Mouse (Mus musculus): ENCODE data around the gene Gm3147. TPM values are rescaled to one million over a fixed set of nuclear protein-coding genes. Genes with fewer than 3 reads are reported as not detected.
"Not testable (repeated sequence)": the region's sequence is repeated elsewhere in the genome, so short reads cannot be mapped to it uniquely, and the experiment has no call there.

The Gm3147 gene
- polyA plus RNA-seq (2015; fragmentation: Nextera tagmentation; extraction: Ambion mirVana) = not detected in 2 replicates

DNA sequence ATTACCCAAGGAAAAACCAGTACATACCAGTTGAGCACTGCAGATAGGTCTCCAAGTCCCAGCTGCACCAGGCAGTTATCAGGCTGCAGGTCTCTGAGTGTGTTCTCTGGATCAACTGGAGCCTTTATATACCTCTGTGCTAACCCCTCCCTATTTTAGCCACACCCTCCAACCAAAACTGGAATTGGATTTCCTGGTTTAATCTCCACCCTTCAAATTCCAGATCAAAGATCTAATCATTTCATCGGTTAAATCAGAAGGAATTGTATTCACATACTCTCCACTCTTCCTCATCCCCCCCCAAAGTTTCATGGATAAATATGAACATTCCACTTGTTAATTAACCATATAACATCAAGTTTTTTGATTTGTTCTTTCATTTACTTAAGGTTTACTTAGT, at the start of gene Gm3147:
Gene Gm3147, minus strand, starts transcription at position 101 of the 400 bp plus-strand sequence.
- H3K4me3 ChIP-seq (ENCODE audit: low read length); H3K36me3 ChIP-seq (ENCODE audit: insufficient read depth, low read length); H3K27me3 ChIP-seq (ENCODE audit: insufficient read depth, low read length); H3K9ac ChIP-seq (replicated peaks; ENCODE audit: low read length); H3K27ac ChIP-seq (ENCODE audit: low read length); H3K4me1 ChIP-seq (ENCODE audit: insufficient read depth, low read length); ATAC-seq (ENCODE audit: low FRiP score, low TSS enrichment); H3K9me3 ChIP-seq (ENCODE audit: low read length); H3K4me2 ChIP-seq (replicated peaks; ENCODE audit: low read depth, low read length): not testable (repeated sequence)
- no CpG with 5 or more reads among the region's 1 CpGs for WGBS

DNA sequence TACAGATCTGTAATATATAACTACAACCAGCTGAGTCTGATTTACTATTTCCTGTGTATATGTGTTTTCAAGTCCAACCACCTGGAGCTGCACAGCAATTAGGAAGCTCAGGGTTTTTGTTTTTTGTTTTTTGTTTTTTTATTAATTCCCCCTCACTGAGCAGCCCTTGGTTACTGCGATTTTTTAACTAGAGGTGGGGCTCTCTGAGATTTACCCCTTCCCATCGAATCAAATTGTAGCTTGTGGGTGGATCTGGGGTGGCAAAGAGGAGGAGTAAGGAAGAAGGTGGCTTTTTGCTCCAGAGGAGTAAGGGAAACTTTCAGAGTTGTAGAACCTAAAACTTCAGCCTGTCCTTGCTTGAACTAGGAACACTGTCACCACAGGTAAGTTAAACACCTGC, 31.9 kb upstream of the Gm3147 start, which contains the start of gene Gm6205:
Gene Gm6205, plus strand, starts transcription at position 301 of the 400 bp plus-strand sequence.
- ATAC-seq (ENCODE audit: low FRiP score, low TSS enrichment); H3K4me1 ChIP-seq (ENCODE audit: insufficient read depth, low read length); H3K36me3 ChIP-seq (ENCODE audit: insufficient read depth, low read length); H3K27ac ChIP-seq (ENCODE audit: low read length); H3K4me2 ChIP-seq (replicated peaks; ENCODE audit: low read depth, low read length); H3K9ac ChIP-seq (replicated peaks; ENCODE audit: low read length); H3K9me3 ChIP-seq (ENCODE audit: low read length); H3K4me3 ChIP-seq (ENCODE audit: low read length); H3K27me3 ChIP-seq (ENCODE audit: insufficient read depth, low read length): not testable (repeated sequence)
- WGBS = no CpG with 5 or more reads among the region's 2 CpGs

DNA sequence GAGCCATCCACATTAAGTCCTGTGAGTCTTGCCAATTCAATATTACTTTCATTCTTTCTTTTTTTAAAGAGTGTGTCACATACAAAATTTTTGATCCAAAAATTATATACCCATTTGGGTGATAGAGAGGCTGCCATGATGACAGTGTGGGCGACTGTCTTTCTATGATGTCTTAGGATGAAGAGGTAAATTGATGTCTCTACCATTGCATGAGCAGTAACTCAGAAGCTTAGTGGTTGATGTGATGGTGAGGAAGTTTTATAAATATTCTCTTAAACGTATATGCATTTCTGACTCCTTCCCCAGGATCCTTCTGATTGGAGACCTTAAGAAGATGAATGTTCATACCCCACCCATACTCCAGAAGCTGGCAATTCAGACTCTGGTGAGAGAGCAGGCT, 7.5 kb upstream of the Gm3147 start, which contains the start of gene Gm6509:
Gene Gm6509, plus strand, starts transcription at position 301 of the 400 bp plus-strand sequence.
- H3K27me3 ChIP-seq (ENCODE audit: insufficient read depth, low read length); H3K4me2 ChIP-seq (replicated peaks; ENCODE audit: low read depth, low read length); H3K9ac ChIP-seq (replicated peaks; ENCODE audit: low read length); H3K9me3 ChIP-seq (ENCODE audit: low read length); H3K4me3 ChIP-seq (ENCODE audit: low read length); H3K27ac ChIP-seq (ENCODE audit: low read length); H3K4me1 ChIP-seq (ENCODE audit: insufficient read depth, low read length); H3K36me3 ChIP-seq (ENCODE audit: insufficient read depth, low read length); ATAC-seq (ENCODE audit: low FRiP score, low TSS enrichment): not testable (repeated sequence)
- WGBS = no CpG with 5 or more reads among the region's 2 CpGs

Other genes starting within 250 kb of the Gm3147 start
- gene Gm7682, start 170.6 kb downstream of the Gm3147 start, polyA plus RNA-seq (2015; fragmentation: Nextera tagmentation; extraction: Ambion mirVana) = not detected in 2 replicates
- gene Gm3139, start 90.1 kb downstream of the Gm3147 start, polyA plus RNA-seq (2015; fragmentation: Nextera tagmentation; extraction: Ambion mirVana) = not detected in 2 replicates
- not detected in 2 replicates for gene Gm6509, start 7.6 kb upstream of the Gm3147 start, polyA plus RNA-seq (2015; fragmentation: Nextera tagmentation; extraction: Ambion mirVana)
- gene Gm6205, start 32.0 kb upstream of the Gm3147 start, polyA plus RNA-seq (2015; fragmentation: Nextera tagmentation; extraction: Ambion mirVana) = not detected in 2 replicates
- not detected in 2 replicates for gene Gm3183, start 249.1 kb upstream of the Gm3147 start, polyA plus RNA-seq (2015; fragmentation: Nextera tagmentation; extraction: Ambion mirVana)

Data from kidney, embryonic 16.5 days (tissue).